Mouse (Mus musculus): ENCODE measurements around the gene Klrb1c.
"Not testable (repeated sequence)": the region's sequence is repeated elsewhere in the genome, so short reads cannot be mapped to it uniquely, and the experiment has no call there.

The Klrb1c gene

GRCm38 (mm10) chr6:128755402-128755763 is 33.6 kb downstream of the Klrb1c start:
- not testable (repeated sequence) for DNase-seq (ENCODE audit: low spot score in 2 of 2)

- not testable (repeated sequence) for DNase-seq (ENCODE audit: low spot score in 2 of 2)
These were observed 34.1 kb downstream of the Klrb1c start for GRCm38 (mm10) chr6:128754748-128755401.

- not testable (repeated sequence) for DNase-seq (ENCODE audit: low spot score in 2 of 2)
These were observed 34.8 kb downstream of the Klrb1c start for GRCm38 (mm10) chr6:128754265-128754664.

- DNase-seq (ENCODE audit: low spot score in 2 of 2), result peak; percentile 43 to 71
These were observed 35.3 kb downstream of the Klrb1c start for GRCm38 (mm10) chr6:128753610-128754224.

- not testable (repeated sequence) for DNase-seq (ENCODE audit: low spot score in 2 of 2)
These were observed 42.0 kb downstream of the Klrb1c start for GRCm38 (mm10) chr6:128747006-128747405.

GRCm38 (mm10) chr6:128737445-128737844 is 51.6 kb downstream of the Klrb1c start:
- DNase-seq (ENCODE audit: low spot score in 2 of 2), result no peak

- peak in 1 of 2 experiments; percentile 57 for DNase-seq (ENCODE audit: low spot score in 2 of 2)
These were observed 52.9 kb downstream of the Klrb1c start for GRCm38 (mm10) chr6:128736100-128736499.

- no peak for DNase-seq (ENCODE audit: low spot score in 2 of 2)
These were observed 54.1 kb downstream of the Klrb1c start for GRCm38 (mm10) chr6:128734896-128735295.

- DNase-seq (ENCODE audit: low spot score in 2 of 2), result no peak
These were observed 54.9 kb downstream of the Klrb1c start for GRCm38 (mm10) chr6:128733908-128734679.

- no peak for DNase-seq (ENCODE audit: low spot score in 2 of 2)
These were observed 57.0 kb downstream of the Klrb1c start for GRCm38 (mm10) chr6:128732032-128732431.
